Mouse (Mus musculus) monocyte, adult 2 months (primary cell): ENCODE measurements around the gene Khdc1b.
"Not testable (repeated sequence)": the region's sequence is repeated elsewhere in the genome, so short reads cannot be mapped to it uniquely, and the experiment has no call there.

Experiments used
- DNase-seq, 2 experiments: peaks; one replicate each; pipeline ENCODE4 v3.0.0; 2022; ENCODE audit warnings: low spot score in 2 of 2, low read depth in 1 of 2

The Khdc1b gene

GRCm38 (mm10) chr1:21383256-21383655 lies at the start of gene Khdc1b:
Gene Khdc1b, plus strand, starts transcription at chr1:21383556.
- DNase-seq: no peak

- no peak for DNase-seq
Measured at GRCm38 (mm10) chr1:21335836-21336235, 47.5 kb upstream of the Khdc1b start.

- DNase-seq: no peak
Measured at GRCm38 (mm10) chr1:21340745-21341144, 42.6 kb upstream of the Khdc1b start.

GRCm38 (mm10) chr1:21344253-21344652 lies 39.1 kb upstream of the Khdc1b start:
- DNase-seq: no peak

GRCm38 (mm10) chr1:21344752-21345151 lies 38.6 kb upstream of the Khdc1b start:
- DNase-seq: not testable (repeated sequence)

GRCm38 (mm10) chr1:21349341-21349740 lies 34.0 kb upstream of the Khdc1b start, which contains the start of gene Khdc1a:
Gene Khdc1a, plus strand, starts transcription at chr1:21349641.
- DNase-seq: no peak

- not testable (repeated sequence) for DNase-seq
Measured at GRCm38 (mm10) chr1:21368031-21368430, 15.3 kb upstream of the Khdc1b start, which contains the start of gene Khdc1c. Gene Khdc1c, plus strand, starts transcription at chr1:21368331.

GRCm38 (mm10) chr1:21391138-21391671 lies 7.8 kb downstream of the Khdc1b start:
- DNase-seq: no peak

GRCm38 (mm10) chr1:21402804-21403203 lies 19.4 kb downstream of the Khdc1b start:
- no peak for DNase-seq

- no peak for DNase-seq
Measured at GRCm38 (mm10) chr1:21407266-21407665, 23.9 kb downstream of the Khdc1b start.

GRCm38 (mm10) chr1:21411331-21412196 lies 28.2 kb downstream of the Khdc1b start:
- no peak for DNase-seq

- no peak for DNase-seq
Measured at GRCm38 (mm10) chr1:21412197-21412555, 28.8 kb downstream of the Khdc1b start.

- no peak for DNase-seq
Measured at GRCm38 (mm10) chr1:21419370-21419769, 36.0 kb downstream of the Khdc1b start.

- no peak for DNase-seq
Measured at GRCm38 (mm10) chr1:21425654-21426053, 42.3 kb downstream of the Khdc1b start.

- no peak for DNase-seq
Measured at GRCm38 (mm10) chr1:21428079-21428478, 44.7 kb downstream of the Khdc1b start.

- no peak for DNase-seq
Measured at GRCm38 (mm10) chr1:21431666-21432065, 48.3 kb downstream of the Khdc1b start.

- DNase-seq: no peak
Measured at GRCm38 (mm10) chr1:21434853-21435252, 51.5 kb downstream of the Khdc1b start.
